Comparison of ENCODE assay signal across 12 mouse cellular contexts in the genomic region with DNA sequence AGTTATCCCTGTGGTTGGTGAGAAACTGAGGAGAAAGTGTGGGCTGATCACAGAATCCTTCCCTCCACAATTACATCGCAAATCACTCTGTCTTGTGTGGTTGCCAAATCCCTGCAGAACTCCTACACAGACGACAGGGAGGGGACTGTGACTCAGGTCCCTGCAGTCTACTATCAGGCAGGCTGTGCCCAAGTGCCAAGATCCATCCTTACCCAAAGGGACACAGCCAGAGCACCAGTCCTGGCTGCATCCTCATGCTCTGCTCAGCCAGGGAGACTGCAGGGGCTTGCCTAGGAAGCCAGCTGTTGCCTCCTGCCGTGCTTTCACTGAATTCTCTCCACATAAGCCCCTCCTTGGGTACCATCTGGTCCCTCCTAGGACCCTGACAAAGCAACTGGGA.
DNase-seq lines count a peak whose midpoint lies in the region; ATAC-seq and TF ChIP-seq lines count a peak whose summit lies in the region.
"Had no signal": no experiment of that assay in that cellular context is flagged by ENCODE, and none has a peak within 500 bp of the region (broad histone marks: within the 10 kb centered on the region; RNA-seq: fewer than 3 reads in every experiment).

No protein-coding gene starts in this region.

- H3K4me1 ChIP-seq in limb, embryonic 12.5 days (replicated peaks): 0 out of 2 replicates have a peak, but pooled peaks cover 3% of the 10 kb centered on the region
- H3K4me1 ChIP-seq in limb, embryonic 10.5 days: peaks cover 5% of the 10 kb centered on the region; the same call in 1 of the 2 replicates
- no peaks in the 10 kb centered on the region for H3K4me1 ChIP-seq in hindbrain, postnatal 0 days (ENCODE audit: insufficient read depth, low read length)
- H3K4me1 ChIP-seq: embryonic facial prominence, embryonic 12.5 days had no signal

- 0 out of 2 replicates have a peak overlapping the region, but pooled peaks have one; percentile 18 for H3K9ac ChIP-seq in limb, embryonic 12.5 days (replicated peaks)
- H3K9ac ChIP-seq in hindbrain, postnatal 0 days (replicated peaks; ENCODE audit: low read length): no peak overlapping the region
- H3K9ac ChIP-seq: embryonic facial prominence, embryonic 12.5 days; lung, embryonic 14.5 days had no signal

- 29% methylated on average over 3 of the region's 3 CpGs for WGBS in limb, embryonic 12.5 days
- WGBS in limb, embryonic 10.5 days: 29% methylated on average over 3 of the region's 3 CpGs
- WGBS in hindbrain, postnatal 0 days: 17% methylated on average over 3 of the region's 3 CpGs

- no peaks in the 10 kb centered on the region for H3K36me3 ChIP-seq in limb, embryonic 12.5 days
- H3K36me3 ChIP-seq in limb, embryonic 10.5 days: no peaks in the 10 kb centered on the region
- no peaks in the 10 kb centered on the region for H3K36me3 ChIP-seq in hindbrain, postnatal 0 days (ENCODE audit: insufficient read depth, low read length)
- H3K36me3 ChIP-seq: embryonic facial prominence, embryonic 12.5 days had no signal

- DNase-seq in limb, embryonic 10.5 days (ENCODE audit: low spot score): no peak
- peak; percentile 33 for DNase-seq in hindbrain, postnatal 0 days (ENCODE audit: low spot score)
- peak; percentile 14 for DNase-seq in mesoderm, embryonic 11.5 days (ENCODE audit: low read depth, low spot score)
- peak; percentile 62 for DNase-seq in right cerebral cortex, postnatal 25 days
- DNase-seq in spleen, postnatal 4 days (ENCODE audit: low spot score in 2 of 2): no peak
- DNase-seq in natural killer cell, adult 2 months (ENCODE audit: low spot score in 2 of 2): no peak
- no peak for DNase-seq in cerebellum, adult 8-10 months
- DNase-seq: adrenal gland, postnatal 14 days; kidney, adult 9 months; lung, embryonic 14.5 days had no signal

- H3K4me3 ChIP-seq in limb, embryonic 12.5 days (replicated peaks): no peak overlapping the region
- no peak overlapping the region for H3K4me3 ChIP-seq in limb, embryonic 10.5 days
- no peak overlapping the region for H3K4me3 ChIP-seq in hindbrain, postnatal 0 days (ENCODE audit: low read length)
- H3K4me3 ChIP-seq: embryonic facial prominence, embryonic 12.5 days had no signal

- no peak for TF ChIP-seq CTCF in hindbrain, postnatal 0 days (IDR thresholded peaks at IDR 0.05; ENCODE audit: low read depth)

- no peak overlapping the region for H3K4me2 ChIP-seq in limb, embryonic 12.5 days
- H3K4me2 ChIP-seq in hindbrain, postnatal 0 days (ENCODE audit: low read depth, low read length): no peak overlapping the region
- H3K4me2 ChIP-seq: embryonic facial prominence, embryonic 12.5 days; lung, embryonic 14.5 days had no signal

- H3K27ac ChIP-seq in limb, embryonic 12.5 days: no peak overlapping the region
- no peak overlapping the region for H3K27ac ChIP-seq in limb, embryonic 10.5 days
- no peak overlapping the region for H3K27ac ChIP-seq in hindbrain, postnatal 0 days
- H3K27ac ChIP-seq: embryonic facial prominence, embryonic 12.5 days had no signal

- H3K9me3 ChIP-seq in limb, embryonic 12.5 days: no peaks in the 10 kb centered on the region
- H3K9me3 ChIP-seq in limb, embryonic 10.5 days (replicated peaks): no peaks in the 10 kb centered on the region
- no peaks in the 10 kb centered on the region for H3K9me3 ChIP-seq in hindbrain, postnatal 0 days (ENCODE audit: low read length)
- H3K9me3 ChIP-seq: embryonic facial prominence, embryonic 12.5 days had no signal

- no peak for ATAC-seq in limb, embryonic 12.5 days (ENCODE audit: insufficient number of reproducible peaks, insufficient read depth, low FRiP score, low TSS enrichment, low read depth)
- peak; percentile 56 for ATAC-seq in hindbrain, postnatal 0 days

- no peaks in the 10 kb centered on the region for H3K27me3 ChIP-seq in limb, embryonic 12.5 days
- no peaks in the 10 kb centered on the region for H3K27me3 ChIP-seq in limb, embryonic 10.5 days (ENCODE audit: low read depth, poor library complexity, severe bottlenecking)
- H3K27me3 ChIP-seq in hindbrain, postnatal 0 days (ENCODE audit: insufficient read depth, low read length): no peaks in the 10 kb centered on the region
- H3K27me3 ChIP-seq: embryonic facial prominence, embryonic 12.5 days had no signal

Comparison
In these comparisons a context has a peak if more than half of its experiments do, and no peak if none do; other contexts are left out.
1. DNase-seq: peak in hindbrain, postnatal 0 days (single experiment), mesoderm, embryonic 11.5 days (single experiment) and right cerebral cortex, postnatal 25 days (single experiment); none in limb, embryonic 10.5 days (single experiment), spleen, postnatal 4 days (0 of 2), natural killer cell, adult 2 months (0 of 2) and cerebellum, adult 8-10 months (single experiment).